ENCODE assay signal across 8 mouse cellular contexts in genomic region chr5:136961983-136962461, GRCm38 (mm10). TPM values are rescaled to one million over a fixed set of nuclear protein-coding genes. Genes with fewer than 3 reads are reported as not detected.
A peak's percentile ranks its signal among the peaks of the same experiment; 100 is the strongest.
DNase-seq lines count a peak whose midpoint lies in the region; ATAC-seq lines count a peak whose summit lies in the region.

No protein-coding gene starts in this region.

- peaks cover 12% of the 10 kb centered on the region for H3K4me1 ChIP-seq in hindbrain, embryonic 16.5 days (ENCODE audit: control insufficient read depth, insufficient read depth, low read depth, low read length)

- 0% methylated on average over 20 of the region's 20 CpGs for WGBS in hindbrain, embryonic 16.5 days
- under 1% methylated on average over 18 of the region's 20 CpGs for WGBS in macrophage (ENCODE audit: missing documents)

- peak; percentile 95 for ATAC-seq in hindbrain, embryonic 16.5 days

- peak overlapping the region; percentile 76 for H3K4me3 ChIP-seq in hindbrain, embryonic 16.5 days (ENCODE audit: low read length)
- H3K4me3 ChIP-seq in macrophage (ENCODE audit: inconsistent target) = peak overlapping the region; percentile 89

- no peaks in the 10 kb centered on the region for H3K9me3 ChIP-seq in hindbrain, embryonic 16.5 days (ENCODE audit: control insufficient read depth, low read length)

- H3K9ac ChIP-seq in hindbrain, embryonic 16.5 days (ENCODE audit: low read depth, low read length) = peak overlapping the region; percentile 84

- peak; percentile 84 for DNase-seq in T-cell, adult 2 months (ENCODE audit: low spot score)
- DNase-seq in cerebellum, postnatal 36 days = peak; percentile 86 to 93
- DNase-seq in gastrocnemius, adult 18-20 months (ENCODE audit: low spot score) = peak; percentile 90
- peak; percentile 83 to 91 for DNase-seq in left cerebral cortex, adult 18-20 months (ENCODE audit: low spot score in 2 of 2)
- DNase-seq in right cerebral cortex, adult 18-20 months = peak; percentile 93
- peak; percentile 47 for DNase-seq in urinary bladder, postnatal 10 days (ENCODE audit: low spot score)

- peaks cover 23% of the 10 kb centered on the region for H3K36me3 ChIP-seq in hindbrain, embryonic 16.5 days (ENCODE audit: control insufficient read depth, insufficient read depth, low read length)
- peaks cover 34% of the 10 kb centered on the region; the same call in 1 of the 2 replicates for H3K36me3 ChIP-seq in macrophage (ENCODE audit: inconsistent target)

- peak overlapping the region; percentile 96 for H3K27ac ChIP-seq in hindbrain, embryonic 16.5 days (ENCODE audit: low read depth, low read length)
- peak overlapping the region; percentile 80 for H3K27ac ChIP-seq in macrophage

- peaks cover 38% of the 10 kb centered on the region for H3K79me2 ChIP-seq in macrophage (ENCODE audit: inconsistent target)

- H3K4me2 ChIP-seq in hindbrain, embryonic 16.5 days (ENCODE audit: low read length) = peak overlapping the region; percentile 95

- H3K27me3 ChIP-seq in hindbrain, embryonic 16.5 days (replicated peaks; ENCODE audit: control insufficient read depth, insufficient read depth, low read length) = no peaks in the 10 kb centered on the region

RNA-seq across cellular contexts. Expression of gene Cldn15, which starts 4.4 kb away (rescaled TPM):
- total RNA-seq in gastrocnemius, adult 18-20 months (2021) = 1 to 10 TPM; 1.6 TPM
- polyA plus RNA-seq in hindbrain, embryonic 16.5 days (2015; fragmentation: Nextera tagmentation; extraction: Ambion mirVana) = 0.16 and 0.30 TPM in 2 replicates
- not detected for total RNA-seq in left cerebral cortex, adult 18-20 months (2021)
- total RNA-seq in macrophage (2018; cell fraction: chromatin; rRNA removed) = under 1 TPM in 6 of 26 experiments, not detected in 20; 0.36 to 0.71 (median 0.45) TPM
- total RNA-seq in macrophage (2018; cell fraction: cytosol; rRNA removed) = under 1 TPM in 4 of 26 experiments, not detected in 22; 0.10 to 0.43 (median 0.19) TPM
- total RNA-seq in macrophage (2018; cell fraction: nucleus; rRNA removed) = under 1 TPM in 7 of 26 experiments, not detected in 19; 0.23 to 0.92 (median 0.34) TPM
- polyA plus RNA-seq in macrophage (2018) = not detected in 3 replicates

RNA-seq across cellular contexts. Expression of gene Fis1, which starts 8.9 kb away (rescaled TPM):
- total RNA-seq in gastrocnemius, adult 18-20 months (2021) = 100 to 1,000 TPM; 173 to 186 TPM
- 370 and 382 TPM in 2 replicates for polyA plus RNA-seq in hindbrain, embryonic 16.5 days (2015; fragmentation: Nextera tagmentation; extraction: Ambion mirVana)
- 100 to 1,000 TPM; 281 to 287 TPM for total RNA-seq in left cerebral cortex, adult 18-20 months (2021)
- 10 to 100 TPM; 18.4 to 54.2 (median 37.2) TPM for total RNA-seq in macrophage (2018; cell fraction: chromatin; rRNA removed)
- total RNA-seq in macrophage (2018; cell fraction: cytosol; rRNA removed) = 100 to 1,000 TPM; 161 to 234 (median 205) TPM
- 10 to 100 TPM; 35.0 to 87.4 (median 55.9) TPM for total RNA-seq in macrophage (2018; cell fraction: nucleus; rRNA removed)
- polyA plus RNA-seq in macrophage (2018) = 118 to 217 TPM (median 182 TPM) in 3 replicates

RNA-seq across cellular contexts. Expression of gene Plod3, which starts 24.8 kb away (rescaled TPM):
- 10 to 100 TPM; 16.8 to 19.7 TPM for total RNA-seq in gastrocnemius, adult 18-20 months (2021)
- polyA plus RNA-seq in hindbrain, embryonic 16.5 days (2015; fragmentation: Nextera tagmentation; extraction: Ambion mirVana) = 36.3 and 39.7 TPM in 2 replicates
- 10 to 100 TPM; 32.2 to 32.8 TPM for total RNA-seq in left cerebral cortex, adult 18-20 months (2021)
- 100 to 1,000 TPM in 1 of 26 experiments, 10 to 100 TPM in 24, 1 to 10 TPM in 1; 9.8 to 313 (median 46.6) TPM for total RNA-seq in macrophage (2018; cell fraction: chromatin; rRNA removed)
- 100 to 1,000 TPM in 10 of 26 experiments, 10 to 100 TPM in 16; 58.5 to 132 (median 91.2) TPM for total RNA-seq in macrophage (2018; cell fraction: cytosol; rRNA removed)
- total RNA-seq in macrophage (2018; cell fraction: nucleus; rRNA removed) = 100 to 1,000 TPM in 21 of 26 experiments, 10 to 100 TPM in 5; 87.2 to 252 (median 145) TPM
- polyA plus RNA-seq in macrophage (2018) = 93.2 to 105 TPM (median 102 TPM) in 3 replicates

RNA-seq across cellular contexts. Expression of gene Znhit1, which starts 25.8 kb away (rescaled TPM):
- 10 to 100 TPM; 73.3 to 76.9 TPM for total RNA-seq in gastrocnemius, adult 18-20 months (2021)
- 144 and 156 TPM in 2 replicates for polyA plus RNA-seq in hindbrain, embryonic 16.5 days (2015; fragmentation: Nextera tagmentation; extraction: Ambion mirVana)
- 100 to 1,000 TPM in 1 of 2 experiments, 10 to 100 TPM in 1; 96.6 to 107 TPM for total RNA-seq in left cerebral cortex, adult 18-20 months (2021)
- total RNA-seq in macrophage (2018; cell fraction: chromatin; rRNA removed) = 10 to 100 TPM; 10.8 to 78.1 (median 37.5) TPM
- 100 to 1,000 TPM in 20 of 26 experiments, 10 to 100 TPM in 6; 78.0 to 175 (median 127) TPM for total RNA-seq in macrophage (2018; cell fraction: cytosol; rRNA removed)
- 10 to 100 TPM; 30.0 to 92.4 (median 59.2) TPM for total RNA-seq in macrophage (2018; cell fraction: nucleus; rRNA removed)
- 81.1 to 121 TPM (median 96.1 TPM) in 3 replicates for polyA plus RNA-seq in macrophage (2018)

RNA-seq across cellular contexts. Expression of gene Ift22, which starts 54.1 kb away (rescaled TPM):
- 1 to 10 TPM; 4.4 to 5.3 TPM for total RNA-seq in gastrocnemius, adult 18-20 months (2021)
- polyA plus RNA-seq in hindbrain, embryonic 16.5 days (2015; fragmentation: Nextera tagmentation; extraction: Ambion mirVana) = 136 and 142 TPM in 2 replicates
- 10 to 100 TPM; 97.1 to 99.0 TPM for total RNA-seq in left cerebral cortex, adult 18-20 months (2021)
- 10 to 100 TPM in 22 of 26 experiments, 1 to 10 TPM in 4; 4.6 to 71.3 (median 30.8) TPM for total RNA-seq in macrophage (2018; cell fraction: chromatin; rRNA removed)
- total RNA-seq in macrophage (2018; cell fraction: cytosol; rRNA removed) = 10 to 100 TPM; 14.9 to 60.6 (median 30.4) TPM
- 10 to 100 TPM in 23 of 26 experiments, 1 to 10 TPM in 3; 4.8 to 55.6 (median 24.6) TPM for total RNA-seq in macrophage (2018; cell fraction: nucleus; rRNA removed)
- 17.1 to 26.4 TPM (median 22.7 TPM) in 3 replicates for polyA plus RNA-seq in macrophage (2018)

Comparison
In these comparisons a context has a peak if more than half of its experiments do, and no peak if none do; other contexts are left out.
1. Peak in every context shown above with its lines: DNase-seq, ATAC-seq, H3K4me3 ChIP-seq and H3K27ac ChIP-seq.